Mouse (Mus musculus) heart, adult 2 months (tissue): ENCODE data around the gene Scgb1b30. TPM values are rescaled to one million over a fixed set of nuclear protein-coding genes. Genes with fewer than 3 reads are reported as not detected.
"Not testable (repeated sequence)": the region's sequence is repeated elsewhere in the genome, so short reads cannot be mapped to it uniquely, and the experiment has no call there.

ENCODE experiments used
- DNase-seq, 2 experiments: peaks; one replicate each; pipeline ENCODE4 v3.0.0; 2021
- H3K27ac ChIP-seq: fragments of 200-600 bp; 2 replicates; pipeline ENCODE4 v1.8.1; 2022
- H3K27me3 ChIP-seq: fragments of 200-500 bp; 2 replicates; pipeline ENCODE4 v1.6.1; 2012; ENCODE audit warnings: mild to moderate bottlenecking, low read length, inconsistent platforms, mixed read lengths; ENCODE audit not compliant: control insufficient read depth, insufficient read depth
- H3K36me3 ChIP-seq: fragments of 200-500 bp; 2 replicates; pipeline ENCODE4 v1.6.1; 2012; ENCODE audit warnings: low read length, inconsistent platforms; ENCODE audit not compliant: control insufficient read depth, insufficient read depth
- H3K4me1 ChIP-seq: fragments of 200-500 bp; 2 replicates; pipeline ENCODE4 v1.6.1; 2011; ENCODE audit warnings: low read length; ENCODE audit not compliant: control insufficient read depth, insufficient read depth
- H3K4me3 ChIP-seq: fragments of 200-600 bp; 2 replicates; pipeline ENCODE4 v1.8.1; 2022
- H3K79me2 ChIP-seq: fragments of 200-500 bp; replicated peaks from 2 replicates; pipeline ENCODE4 v1.6.1; 2012; ENCODE audit warnings: mild to moderate bottlenecking, inconsistent platforms, low read length, moderate library complexity, mixed read lengths; ENCODE audit not compliant: control insufficient read depth, insufficient read depth
- H3K9ac ChIP-seq: fragments of 200-500 bp; 2 replicates; pipeline ENCODE4 v1.6.1; 2012; ENCODE audit warnings: low read depth, mild to moderate bottlenecking, control low read depth, inconsistent platforms, low read length, mixed read lengths
- CTCF ChIP-seq: fragments of 200-600 bp; IDR thresholded peaks from 2 replicates; pipeline ENCODE4 v1.8.1; 2022; ENCODE audit warnings: antibody characterized with exemption, mild to moderate bottlenecking, moderate library complexity
- EP300 ChIP-seq: fragments of 200-500 bp; IDR thresholded peaks from 2 replicates; pipeline ENCODE4 v1.6.1; 2011; ENCODE audit warnings: low read depth, low read length, control low read depth; ENCODE audit not compliant: insufficient read depth
- POLR2A ChIP-seq: fragments of 200-500 bp; IDR thresholded peaks from 2 replicates; pipeline ENCODE4 v1.6.1; 2011; ENCODE audit warnings: mild to moderate bottlenecking, low read depth, low read length, control low read depth; ENCODE audit not compliant: insufficient read depth
- WGBS: fragments of 180-500 bp; shearing (Covaris S2); methylation state at CpG from one replicate; pipeline ENCODE4 v1.1.7; 2018; 5-methylcytosine and 5-hydroxymethylcytosine counted together
- intact Hi-C: fragments of 180-260 bp; cut with DNase I; formaldehyde crosslinking; loops from one replicate; pipeline ENCODE4 v1.15.1; 2025
- long read RNA-seq: library from polyadenylated mRNA; stranded (forward); transcript quantifications from one replicate; pipeline ENCODE4 v2.0.0, GENCODE M21; 2021
- polyA plus RNA-seq: library from polyadenylated mRNA; depleted of rRNA; stranded (reverse); fragments of >200 nt; gene quantifications from 2 replicates; pipeline ENCODE4 v1.2.3, GENCODE M21; 2012; rRNA removed
- total RNA-seq, 2 experiments: library from RNA; stranded (reverse); gene quantifications; 2 replicates each; pipeline ENCODE4 v1.2.3; 2021

Scgb1b30 gene
- total RNA-seq = not detected
- not detected in 2 replicates for polyA plus RNA-seq
- long read RNA-seq = 0 reads

GRCm38 (mm10) chr7:34094911-34095481, at the start of gene Scgb1b30:
Scgb1b30 (plus strand) TSS chr7:34095431.
- Histone ChIP-seq H3K79me2 (no peaks in the 10 kb centered on the region), H3K9ac (no peak within 1 kb of the TSS), H3K27ac (no peak within 1 kb of the TSS), H3K36me3 (no peaks in the 10 kb centered on the region), H3K4me3 (no peak within 1 kb of the TSS), H3K27me3 (no peaks in the 10 kb centered on the region), H3K4me1 (no peaks in the 10 kb centered on the region)
- intact Hi-C loops = no loop called here
- DNase-seq = no peak
- TF ChIP-seq EP300 (no peak), CTCF (no peak), POLR2A (no peak)
- 64% methylated on average over 3 of the region's 3 CpGs for WGBS

- H3K9ac ChIP-seq, H3K27me3 ChIP-seq, DNase-seq, intact Hi-C loops, H3K4me3 ChIP-seq, H3K79me2 ChIP-seq, H3K27ac ChIP-seq, H3K4me1 ChIP-seq, H3K36me3 ChIP-seq: not testable (repeated sequence)
- 62% methylated on average over 5 of the region's 5 CpGs for WGBS
These were observed 27.1 kb upstream of the Scgb1b30 start for GRCm38 (mm10) chr7:34068132-34068531.

GRCm38 (mm10) chr7:34100002-34100401, 4.8 kb downstream of the Scgb1b30 start:
- Histone ChIP-seq H3K4me1 (no peaks in the 10 kb centered on the region), H3K79me2 (no peaks in the 10 kb centered on the region), H3K9ac (no peak overlapping the region), H3K36me3 (no peaks in the 10 kb centered on the region), H3K4me3 (no peak overlapping the region), H3K27ac (no peak overlapping the region), H3K27me3 (no peaks in the 10 kb centered on the region)
- intact Hi-C loops = no loop called here
- DNase-seq = no peak
- 69% methylated on average over 2 of the region's 2 CpGs for WGBS
- TF ChIP-seq EP300 = no peak
- TF ChIP-seq CTCF = no peak
- no peak for TF ChIP-seq POLR2A

GRCm38 (mm10) chr7:34101276-34101675, 6.0 kb downstream of the Scgb1b30 start:
- no peaks in the 10 kb centered on the region for H3K79me2 ChIP-seq
- no peak overlapping the region for H3K9ac ChIP-seq
- intact Hi-C loops = no loop called here
- TF ChIP-seq EP300 = no peak
- no peak for TF ChIP-seq CTCF
- no peaks in the 10 kb centered on the region for H3K36me3 ChIP-seq
- no peak overlapping the region for H3K4me3 ChIP-seq
- H3K27ac ChIP-seq = no peak overlapping the region
- no peaks in the 10 kb centered on the region for H3K27me3 ChIP-seq
- no peaks in the 10 kb centered on the region for H3K4me1 ChIP-seq
- no peak for DNase-seq

DNA sequence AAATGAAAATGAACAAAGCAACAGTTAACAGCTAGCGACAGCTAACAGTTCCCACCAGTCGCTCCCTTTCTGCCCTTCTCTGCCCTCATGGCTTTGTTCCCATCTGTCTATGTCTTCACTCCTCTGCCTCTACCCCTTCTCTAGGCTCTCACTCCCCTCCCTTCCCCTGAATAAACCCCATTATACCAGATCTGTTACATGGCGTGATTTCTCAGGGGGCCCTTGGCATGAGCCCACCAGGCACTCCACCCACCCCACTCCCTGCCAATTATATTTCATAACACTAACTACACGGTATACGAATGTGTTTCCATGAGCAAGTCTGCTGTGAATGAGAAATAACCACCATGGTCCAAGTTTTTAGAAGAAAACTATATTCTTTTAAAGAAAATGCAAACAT, 14.0 kb downstream of the Scgb1b30 start:
- TF ChIP-seq CTCF (no peak), POLR2A (no peak), EP300 (no peak)
- H3K36me3 ChIP-seq = no peaks in the 10 kb centered on the region
- 87% methylated on average over 5 of the region's 5 CpGs for WGBS
- no peak overlapping the region for H3K9ac ChIP-seq
- H3K27ac ChIP-seq = no peak overlapping the region
- no peaks in the 10 kb centered on the region for H3K4me1 ChIP-seq
- H3K4me3 ChIP-seq = no peak overlapping the region
- intact Hi-C loops = no loop called here
- H3K27me3 ChIP-seq = no peaks in the 10 kb centered on the region
- DNase-seq = no peak
- H3K79me2 ChIP-seq = no peaks in the 10 kb centered on the region

GRCm38 (mm10) chr7:34116601-34117000, 21.4 kb downstream of the Scgb1b30 start:
- H3K27ac ChIP-seq = no peak overlapping the region
- H3K4me1 ChIP-seq = no peaks in the 10 kb centered on the region
- no peaks in the 10 kb centered on the region for H3K27me3 ChIP-seq
- no peak for DNase-seq
- no peak for TF ChIP-seq EP300
- TF ChIP-seq CTCF = no peak
- TF ChIP-seq POLR2A = no peak
- no peaks in the 10 kb centered on the region; the same call in 1 of the 2 replicates for H3K36me3 ChIP-seq
- H3K9ac ChIP-seq = no peak overlapping the region
- intact Hi-C loops = no loop called here
- no peak overlapping the region for H3K4me3 ChIP-seq
- H3K79me2 ChIP-seq = no peaks in the 10 kb centered on the region; the same call in 1 of the 2 replicates
- WGBS = 64% methylated on average over 3 of the region's 3 CpGs

DNA sequence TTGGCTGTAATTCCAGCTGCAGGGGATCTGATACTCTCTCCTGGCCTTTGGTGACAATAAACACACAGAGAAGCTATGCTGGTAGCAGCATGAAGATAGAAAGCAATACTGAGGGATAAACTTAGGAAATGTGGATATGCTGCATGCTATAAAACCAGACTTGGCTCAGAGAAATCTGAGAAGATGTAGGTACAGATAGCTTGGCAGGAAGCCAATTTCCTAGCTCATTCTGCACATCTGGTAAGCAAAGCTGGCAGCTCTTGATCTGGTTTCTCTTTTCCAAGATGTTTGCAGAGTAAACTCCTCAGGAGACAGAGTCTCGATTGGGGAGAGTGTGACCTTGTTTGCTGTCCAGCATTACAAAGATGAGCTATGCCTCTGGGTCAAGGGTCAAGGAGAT, 25.4 kb downstream of the Scgb1b30 start:
- H3K36me3 ChIP-seq, H3K4me1 ChIP-seq, H3K9ac ChIP-seq, H3K27me3 ChIP-seq, H3K79me2 ChIP-seq, H3K4me3 ChIP-seq, H3K27ac ChIP-seq, DNase-seq: not testable (repeated sequence)
- 22% methylated on average over 1 of the region's 1 CpGs for whole genome bisulfite sequencing
- intact Hi-C loops = loop anchor here (5.0 kb wide), 1 partner anchor 138 kb away; no protein-coding TSS in a partner anchor
